8 mouse cellular contexts compared by ENCODE assay signal in genomic region chr8:19784554-19785364, GRCm38 (mm10). TPM values are rescaled to one million over a fixed set of nuclear protein-coding genes. Genes with fewer than 3 reads are reported as not detected.
DNase-seq lines count a peak whose midpoint lies in the region; ATAC-seq lines count a peak whose summit lies in the region.
"Not testable (repeated sequence)": the region's sequence is repeated elsewhere in the genome, so short reads cannot be mapped to it uniquely, and the experiment has no call there.

No protein-coding gene starts in this region.

- H3K9me3 ChIP-seq in hindbrain, embryonic 15.5 days: not testable (repeated sequence)

- H3K9ac ChIP-seq in hindbrain, embryonic 15.5 days: peak overlapping the region; percentile 77

- peak overlapping the region; percentile 55 for H3K4me3 ChIP-seq in hindbrain, embryonic 15.5 days

- H3K27ac ChIP-seq in hindbrain, embryonic 15.5 days (replicated peaks): peak overlapping the region; percentile 88

- peak; percentile 100 for ATAC-seq in hindbrain, embryonic 15.5 days (ENCODE audit: low FRiP score, low read depth)

- WGBS in hindbrain, embryonic 15.5 days: 12% methylated on average over 71 of the region's 71 CpGs

- peak overlapping the region; percentile 55 for H3K4me2 ChIP-seq in hindbrain, embryonic 15.5 days

- not testable (repeated sequence) for H3K27me3 ChIP-seq in hindbrain, embryonic 15.5 days

- DNase-seq in T-cell, adult 2 months (ENCODE audit: low spot score): peak; percentile 96
- DNase-seq in cerebellum, postnatal 36 days: peak; percentile 99 to 100
- peak; percentile 100 for DNase-seq in frontal cortex, postnatal 36 days (ENCODE audit: low spot score in 2 of 2)
- DNase-seq in left cerebral cortex, adult 11 months (ENCODE audit: low spot score): peak; percentile 100
- peak; percentile 99 to 100 for DNase-seq in lung, postnatal 4 days
- DNase-seq in retina, postnatal 7 days (ENCODE audit: low read depth, low spot score): peak; percentile 90
- DNase-seq in urinary bladder, adult 2 months (ENCODE audit: low spot score): peak; percentile 100

- not testable (repeated sequence) for H3K4me1 ChIP-seq in hindbrain, embryonic 15.5 days (replicated peaks)

- not testable (repeated sequence) for H3K36me3 ChIP-seq in hindbrain, embryonic 15.5 days

RNA-seq across cellular contexts. Expression of gene 4930467E23Rik, which starts 55.4 kb away (rescaled TPM):
- not detected in 2 replicates for polyA plus RNA-seq in hindbrain, embryonic 15.5 days (2015; fragmentation: Nextera tagmentation; extraction: Ambion mirVana)
- polyA plus RNA-seq in urinary bladder, adult 2 months (2012; rRNA removed): 0.04 TPM in 1 of 2 replicates, not detected in the other

Comparison
In these comparisons a context has a peak if more than half of its experiments do, and no peak if none do; other contexts are left out.
1. Peak in every context shown above with its lines: DNase-seq, ATAC-seq, H3K4me3 ChIP-seq and H3K27ac ChIP-seq.